Mouse (Mus musculus): ENCODE results near the gene Cdh1.

- TF ChIP-seq CTCF (IDR thresholded peaks at IDR 0.05; ENCODE audit: low read depth) (no peak), EP300 (IDR thresholded peaks at IDR 0.05; ENCODE audit: low read depth) (no peak)
These were observed 103.0 kb downstream of the Cdh1 start for GRCm38 (mm10) chr8:106706194-106706593.
